Mouse (Mus musculus) lung, postnatal 36 days (tissue): ENCODE results near the gene Ranbp10.

ENCODE experiments used
- DNase-seq: peaks from one replicate; pipeline ENCODE4 v3.0.0; 2022; ENCODE audit warnings: mixed read lengths

Ranbp10 gene

DNA sequence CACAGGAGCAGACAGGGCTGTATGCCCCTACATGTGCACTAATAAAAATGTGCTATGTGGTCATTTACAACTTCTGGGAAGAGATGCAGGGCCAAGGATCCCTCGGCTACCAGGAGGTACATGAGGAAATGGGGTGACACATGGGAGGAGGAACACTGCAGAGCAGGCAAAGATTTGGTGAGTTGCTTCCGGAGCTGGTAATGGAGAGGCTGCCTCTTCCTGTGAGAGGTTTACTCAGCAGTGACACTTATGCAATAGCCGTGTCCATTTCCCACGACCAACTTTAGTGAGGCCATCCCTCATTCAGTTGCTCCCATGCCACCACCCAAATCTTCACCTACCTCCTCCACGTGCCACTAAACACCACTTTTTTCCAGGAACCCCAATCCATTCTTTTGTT is 46.9 kb downstream of the Ranbp10 start:
- no peak for DNase-seq

GRCm38 (mm10) chr8:105777833-105778232 is 49.3 kb downstream of the Ranbp10 start:
- no peak for DNase-seq

DNA sequence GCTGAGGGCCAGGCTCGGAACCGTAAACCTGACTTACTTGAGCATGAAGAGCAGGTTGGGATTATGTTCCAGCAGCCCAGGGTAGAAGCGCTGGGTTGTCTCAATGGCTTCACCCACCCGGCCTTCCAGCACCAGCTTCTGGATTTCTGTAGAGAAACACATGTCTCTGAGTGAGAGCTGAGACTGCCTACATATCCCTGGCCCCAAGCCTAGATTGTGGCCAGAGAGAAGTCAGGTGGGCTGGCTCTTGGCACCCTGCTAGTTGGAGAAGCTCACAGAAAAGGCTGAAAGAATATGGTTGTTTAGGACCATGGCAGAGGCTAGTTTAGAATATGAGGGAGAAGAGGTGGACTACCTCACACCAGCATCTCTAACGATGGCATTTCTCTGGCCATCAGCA is 52.7 kb downstream of the Ranbp10 start:
- no peak for DNase-seq

DNA sequence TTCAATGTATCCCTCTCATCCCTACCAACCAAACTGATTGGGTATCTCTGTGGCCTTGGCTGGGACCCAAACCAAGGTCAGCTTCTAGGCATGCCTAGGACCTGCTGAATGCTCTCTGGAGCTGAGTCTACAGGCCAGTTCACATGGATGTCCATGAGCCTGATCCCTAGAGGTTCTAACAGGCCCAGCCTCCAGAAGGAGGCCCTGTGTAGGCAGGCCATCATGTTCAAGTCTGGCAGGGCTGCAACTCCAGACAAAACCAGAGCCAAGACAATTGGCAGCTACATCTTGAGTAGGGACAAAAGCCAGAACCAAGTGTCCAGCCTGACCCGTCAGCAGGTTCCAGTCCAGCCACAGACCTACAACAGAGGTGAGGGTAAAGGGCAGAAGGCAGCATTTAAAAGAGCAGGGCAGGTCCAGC is 53.7 kb downstream of the Ranbp10 start:
- DNase-seq = no peak

GRCm38 (mm10) chr8:105771398-105772175 is 55.6 kb downstream of the Ranbp10 start:
- DNase-seq = no peak

GRCm38 (mm10) chr8:105770609-105771008 is 56.5 kb downstream of the Ranbp10 start:
- DNase-seq = peak; percentile 50

- DNase-seq = no peak
Observed at GRCm38 (mm10) chr8:105768485-105769257, 58.5 kb downstream of the Ranbp10 start.

GRCm38 (mm10) chr8:105758277-105759108 is 68.7 kb downstream of the Ranbp10 start, which contains the start of gene Gfod2:
Gfod2 (minus strand) TSS chr8:105758664.
- DNase-seq = peak; percentile 97

GRCm38 (mm10) chr8:105757796-105758276 is 69.3 kb downstream of the Ranbp10 start:
- DNase-seq = no peak

DNA sequence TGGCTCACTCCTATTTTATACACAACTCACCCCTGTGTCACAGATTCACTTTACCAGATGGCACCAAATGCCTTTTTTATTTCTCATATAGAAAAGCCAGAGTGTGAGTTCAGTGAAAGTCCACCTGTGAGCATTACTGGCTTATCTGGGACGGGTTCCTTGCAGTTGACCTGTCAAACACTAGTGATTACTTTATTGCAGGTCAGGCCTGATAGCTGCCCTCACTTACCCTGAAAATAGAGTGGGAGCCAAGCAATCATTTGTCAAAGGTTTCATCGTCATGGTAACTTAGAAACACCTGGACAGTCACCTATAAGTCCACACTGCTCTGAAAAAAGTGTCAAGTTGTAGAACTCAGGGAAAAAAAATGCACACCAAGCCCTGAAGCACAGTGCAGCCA is 72.5 kb downstream of the Ranbp10 start:
- DNase-seq = no peak

DNA sequence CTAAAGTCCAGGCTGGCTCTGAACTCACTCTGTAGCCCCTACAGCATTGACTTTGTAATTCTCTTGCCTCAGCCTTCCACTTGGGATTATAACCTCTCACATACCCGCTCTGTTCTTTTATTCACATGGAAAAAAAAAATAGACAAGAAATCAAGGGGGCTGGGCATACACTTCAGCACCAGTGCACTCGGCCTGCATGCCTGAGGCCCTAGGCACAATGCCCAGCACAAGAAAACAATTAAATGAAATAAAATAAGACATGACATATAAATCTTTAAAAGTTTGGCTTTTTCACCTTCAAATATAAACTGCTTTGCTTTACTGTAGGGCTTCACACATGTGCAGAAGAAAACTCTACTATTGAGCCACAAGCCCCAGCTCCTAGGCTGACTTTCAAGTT is 73.2 kb downstream of the Ranbp10 start:
- no peak for DNase-seq

DNA sequence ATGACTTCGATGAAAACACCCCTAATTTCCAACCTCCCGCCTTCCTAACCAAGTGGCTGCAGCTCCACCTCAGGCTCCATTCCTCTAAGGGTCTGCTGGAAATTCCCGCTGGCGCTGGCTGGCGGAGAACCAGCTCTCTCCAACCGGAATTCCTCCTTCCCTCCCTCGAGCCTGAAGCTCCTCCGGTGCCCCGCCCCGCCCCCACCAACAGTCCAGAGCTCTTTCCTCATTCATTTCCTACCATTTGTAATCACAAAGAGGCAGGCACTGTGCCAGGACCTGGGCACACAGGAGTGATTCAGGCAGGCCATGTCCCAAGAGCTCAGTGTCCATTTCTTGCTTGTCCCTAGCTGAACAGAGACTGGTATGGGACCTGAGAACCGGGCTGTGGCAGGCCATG is 76.5 kb downstream of the Ranbp10 start:
- peak; percentile 95 for DNase-seq

GRCm38 (mm10) chr8:105743301-105743700 is 83.8 kb downstream of the Ranbp10 start:
- DNase-seq = no peak

- DNase-seq = no peak
Observed at GRCm38 (mm10) chr8:105739216-105739615, 87.9 kb downstream of the Ranbp10 start.

- DNase-seq = no peak
Observed at GRCm38 (mm10) chr8:105732186-105732585, 95.0 kb downstream of the Ranbp10 start.

DNA sequence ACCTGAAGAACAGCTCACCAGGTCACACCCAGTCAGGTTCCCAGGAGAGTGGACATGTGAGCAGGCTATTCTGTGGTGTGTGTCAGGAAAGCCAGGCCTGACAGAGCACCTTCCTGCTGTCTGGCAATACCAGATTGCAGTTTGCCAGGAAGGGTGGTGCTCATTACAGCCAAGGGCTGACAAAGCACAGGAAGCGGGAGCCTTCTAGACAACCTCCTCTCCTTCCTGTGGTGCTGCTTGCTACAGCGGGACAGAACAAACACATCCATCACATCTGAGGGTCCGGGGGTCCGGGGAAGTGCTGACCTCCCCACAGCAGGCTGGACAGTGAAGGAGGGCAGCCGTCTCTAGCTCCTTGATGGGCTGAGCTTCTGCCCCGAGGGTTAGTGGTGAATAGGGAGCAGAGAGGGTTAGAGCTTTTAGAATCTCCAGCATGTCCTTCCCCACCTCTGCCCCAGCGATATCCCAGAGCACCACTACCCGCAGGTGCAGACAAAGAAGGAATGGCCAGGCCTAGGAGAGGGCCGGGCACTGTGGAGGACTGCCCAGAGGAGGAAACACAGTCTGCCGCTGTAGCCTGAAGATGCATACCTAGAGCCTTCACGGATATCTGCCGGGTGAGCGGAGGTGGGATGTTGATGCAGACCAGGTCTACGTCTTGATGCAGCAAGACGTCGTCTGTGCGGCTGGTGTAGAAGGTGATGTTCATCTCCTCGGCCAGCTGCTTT is 99.6 kb downstream of the Ranbp10 start:
- DNase-seq = peak; percentile 88

DNA sequence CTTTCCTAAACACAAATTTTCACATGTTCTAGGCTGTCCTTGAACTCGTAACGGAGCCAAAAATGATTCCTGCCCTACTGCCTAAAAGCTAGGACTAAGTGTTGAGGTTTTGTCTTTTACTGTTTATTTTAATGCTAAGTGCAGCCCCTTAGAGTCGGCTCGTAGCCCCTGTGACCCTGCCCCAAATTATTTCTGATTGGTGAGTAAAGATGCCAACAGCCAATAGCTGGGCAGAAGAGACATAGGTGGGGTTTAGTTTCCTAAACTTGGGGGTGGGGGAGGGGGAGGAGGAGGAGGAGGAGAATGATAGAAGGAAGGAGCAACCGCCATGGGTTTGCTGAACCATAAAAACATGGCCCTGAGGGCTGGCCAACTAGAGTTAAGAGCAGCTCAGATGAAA is 101.4 kb downstream of the Ranbp10 start:
- DNase-seq = no peak

DNA sequence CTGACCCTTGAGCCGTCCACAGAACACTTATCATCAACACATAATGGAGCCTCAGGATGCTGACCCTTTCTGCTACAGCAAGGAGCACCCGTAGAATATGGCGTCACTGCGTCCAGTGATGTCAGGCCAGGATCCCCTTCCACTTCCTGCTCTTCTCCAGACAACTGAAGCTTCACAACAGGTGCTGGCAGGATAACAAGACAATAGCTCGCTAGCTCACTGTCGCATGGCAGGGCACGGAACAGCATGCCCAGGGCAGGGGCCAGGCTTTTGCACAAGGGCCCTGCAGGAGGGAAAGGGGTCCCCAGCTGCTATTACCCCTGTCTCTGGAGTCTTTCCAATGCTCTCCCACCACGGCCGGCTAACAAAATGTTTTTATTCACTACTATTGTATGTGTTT is 104.3 kb downstream of the Ranbp10 start:
- DNase-seq = no peak

DNA sequence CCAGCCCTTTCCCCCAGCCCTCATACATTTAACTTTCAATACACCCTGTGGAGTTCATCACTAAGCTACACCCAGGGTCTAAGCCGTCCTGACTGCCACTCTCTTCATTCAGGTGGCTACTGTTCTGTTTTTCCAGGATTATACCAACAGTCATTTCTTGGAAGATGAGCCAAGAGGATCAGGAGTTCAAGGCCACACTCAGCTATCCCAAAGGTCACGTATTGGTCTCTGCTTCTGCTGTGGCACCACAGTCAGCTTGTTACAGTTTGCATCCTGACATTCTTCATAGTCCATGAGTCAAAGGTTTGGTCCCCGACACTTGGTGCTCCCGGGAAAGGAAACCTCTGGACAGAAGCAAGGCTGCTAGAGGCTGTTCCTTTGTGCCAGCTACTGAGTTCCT is 107.5 kb downstream of the Ranbp10 start:
- no peak for DNase-seq
